Mouse (Mus musculus): ENCODE data around the gene Sipa1.

DNA sequence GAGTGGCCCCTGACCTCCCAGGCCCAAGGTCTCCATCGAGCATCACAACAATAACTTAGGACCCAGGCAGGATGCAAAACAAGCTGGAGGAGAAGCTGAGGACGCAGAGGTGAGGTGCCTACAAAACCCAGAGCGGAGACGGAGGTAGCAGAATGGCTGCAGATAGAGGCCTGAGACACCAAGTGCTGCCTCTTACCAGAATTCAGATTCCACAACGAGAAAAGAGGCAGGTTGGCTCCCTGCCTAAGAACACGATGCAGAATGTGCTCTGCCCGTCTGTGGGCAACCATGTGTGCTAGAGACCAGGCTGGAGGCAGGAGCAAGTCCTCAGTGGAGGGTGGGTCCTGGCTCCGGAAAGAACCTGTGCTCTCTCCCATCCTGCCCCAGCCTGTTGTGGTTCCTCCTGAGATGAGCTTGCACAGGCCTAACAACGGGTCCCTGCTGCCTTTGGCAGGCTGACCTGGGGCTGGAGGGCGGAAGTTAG is 29.4 kb upstream of the Sipa1 start:
- no peak for TF ChIP-seq CTCF (IDR thresholded peaks at IDR 0.05; ENCODE audit: low read depth, low read length)
- no peak for TF ChIP-seq GATA1 (IDR thresholded peaks at IDR 0.05; ENCODE audit: borderline replicate concordance, low read length)
- TF ChIP-seq TAL1 (conservative IDR thresholded peaks at IDR 0.05; ENCODE audit: low read depth, low read length) = no peak
- TF ChIP-seq GATA2 (IDR thresholded peaks at IDR 0.05; ENCODE audit: borderline replicate concordance, low read depth, low read length) = no peak
- TF ChIP-seq POLR2AphosphoS5 (IDR thresholded peaks at IDR 0.05; ENCODE audit: insufficient replicate concordance, low read depth, low read length) = no peak
